Mouse (Mus musculus): ENCODE measurements around the gene Fam45a.

The Fam45a gene

DNA sequence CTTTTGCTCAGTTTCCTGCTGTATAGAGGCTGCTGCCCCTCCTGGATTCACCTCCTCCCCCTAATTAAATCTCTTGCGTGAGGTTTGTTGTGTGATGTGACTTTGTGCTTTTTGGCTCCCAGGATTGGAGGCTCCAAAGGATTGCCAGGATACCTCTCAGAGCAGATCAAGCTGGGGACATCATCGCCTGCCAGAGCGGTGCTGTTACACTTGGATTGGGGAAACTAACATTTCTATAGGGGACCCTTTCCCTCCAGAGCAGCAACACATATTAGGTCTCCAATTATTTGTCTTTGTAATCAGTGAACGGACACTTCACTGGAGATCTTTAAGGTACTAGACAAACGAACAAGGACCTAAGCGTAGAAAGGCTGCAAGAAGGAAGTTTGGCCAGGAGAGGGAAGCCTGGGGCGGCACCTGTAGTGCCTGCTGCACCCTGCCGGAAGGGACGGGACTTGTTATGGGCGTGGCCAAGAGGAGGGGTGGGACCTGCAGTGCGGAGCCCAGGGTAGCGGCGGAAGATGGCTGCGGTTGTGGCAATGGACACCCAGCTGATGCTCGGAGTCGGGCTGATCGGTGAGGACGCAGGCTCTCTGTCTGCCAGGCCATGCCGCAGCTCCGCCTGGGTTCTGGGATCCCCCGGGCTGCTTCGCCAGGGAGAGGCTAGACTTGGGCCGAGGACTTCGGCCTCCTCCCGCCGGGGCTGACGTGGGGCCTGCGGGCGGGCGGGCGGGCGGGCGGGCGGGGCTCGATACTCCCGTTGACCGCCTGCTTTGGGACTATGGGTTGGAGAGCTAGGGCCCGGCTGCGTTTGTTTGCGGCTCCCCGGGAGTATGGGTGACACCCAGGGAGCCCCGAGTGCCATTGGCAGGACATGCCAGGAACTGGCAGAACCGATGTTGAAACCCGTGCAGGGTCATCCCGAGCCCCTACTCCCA is at the start of gene Fam45a:
Fam45a (plus strand) TSS at position 488 of the 938 bp plus-strand sequence.
- peak; percentile 91 for DNase-seq (ENCODE audit: low read depth, low spot score)

DNA sequence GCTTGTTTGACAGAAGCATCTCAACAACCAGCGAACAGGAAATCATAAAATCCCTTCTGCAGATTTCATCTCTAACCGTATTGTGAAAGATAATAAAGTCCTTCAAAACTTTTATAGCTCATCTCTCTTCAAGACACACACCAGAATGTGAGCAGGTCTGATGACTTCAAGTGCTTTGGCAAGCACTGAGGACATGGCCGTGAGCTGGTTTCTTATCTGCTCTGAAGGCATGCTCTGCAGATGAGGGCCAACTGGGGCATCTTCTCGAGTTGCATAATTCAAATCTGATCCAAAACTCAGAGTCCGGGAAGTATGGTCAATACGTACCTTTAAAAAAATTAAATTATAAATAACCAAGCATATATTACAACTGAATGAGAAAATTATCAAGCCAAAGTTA is 38.0 kb upstream of the Fam45a start:
- no peak for DNase-seq (ENCODE audit: low read depth, low spot score)

- no peak for DNase-seq (ENCODE audit: low read depth, low spot score)
Observed at GRCm38 (mm10) chr19:60782034-60782433, 29.4 kb upstream of the Fam45a start.

DNA sequence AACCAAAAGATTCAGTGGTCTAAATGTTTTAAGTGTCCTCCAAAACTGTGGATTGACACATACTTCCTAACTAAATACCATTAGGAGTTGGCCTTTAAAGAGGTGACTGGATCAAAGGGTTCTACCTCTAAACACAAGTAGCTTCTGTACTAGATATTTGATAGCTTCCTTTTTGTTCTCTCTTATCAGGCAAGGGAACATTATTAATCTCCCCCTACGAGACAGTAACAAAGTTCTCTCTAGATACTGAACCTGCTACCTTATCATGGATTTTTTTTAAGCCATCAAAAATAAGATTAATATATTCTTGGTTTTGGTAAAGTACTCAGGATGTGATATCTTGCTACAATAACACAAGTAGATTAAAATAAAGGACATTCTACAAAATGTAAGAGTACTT is 26.7 kb upstream of the Fam45a start:
- DNase-seq (ENCODE audit: low read depth, low spot score): no peak

DNA sequence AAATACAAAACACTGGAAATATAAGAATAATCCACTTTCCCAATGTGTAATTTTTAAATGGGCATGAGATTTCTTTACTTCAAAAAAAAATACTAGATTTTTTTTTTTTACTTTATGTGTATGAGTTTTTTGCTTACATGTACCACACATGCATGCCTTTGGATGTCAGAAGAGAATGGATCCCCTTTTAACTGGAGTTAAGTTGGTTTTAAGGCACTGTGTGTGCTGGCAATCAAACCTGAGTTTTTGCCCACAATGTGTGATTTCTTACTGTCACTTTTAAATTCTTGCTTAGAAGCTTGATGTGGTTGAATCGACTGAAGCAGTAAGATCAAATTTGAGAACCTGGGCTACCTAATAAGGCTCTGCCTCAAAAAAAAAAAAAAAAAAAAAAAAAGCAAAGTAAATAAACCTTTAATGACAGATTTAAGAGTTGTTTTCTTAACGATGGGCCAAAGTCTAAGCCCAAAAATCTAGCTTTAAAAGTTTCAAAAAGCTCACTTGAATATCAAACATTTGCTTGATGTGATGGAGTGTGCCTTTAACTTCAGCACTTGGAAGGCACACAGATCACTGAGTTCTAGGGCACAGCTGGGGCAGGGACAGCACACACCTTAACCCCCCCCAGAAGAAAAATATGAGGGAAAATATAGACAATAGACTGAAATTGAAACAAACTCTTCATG is 23.8 kb upstream of the Fam45a start:
- no peak for DNase-seq (ENCODE audit: low read depth, low spot score)

GRCm38 (mm10) chr19:60788214-60788960 is 23.0 kb upstream of the Fam45a start:
- DNase-seq (ENCODE audit: low read depth, low spot score): no peak

DNA sequence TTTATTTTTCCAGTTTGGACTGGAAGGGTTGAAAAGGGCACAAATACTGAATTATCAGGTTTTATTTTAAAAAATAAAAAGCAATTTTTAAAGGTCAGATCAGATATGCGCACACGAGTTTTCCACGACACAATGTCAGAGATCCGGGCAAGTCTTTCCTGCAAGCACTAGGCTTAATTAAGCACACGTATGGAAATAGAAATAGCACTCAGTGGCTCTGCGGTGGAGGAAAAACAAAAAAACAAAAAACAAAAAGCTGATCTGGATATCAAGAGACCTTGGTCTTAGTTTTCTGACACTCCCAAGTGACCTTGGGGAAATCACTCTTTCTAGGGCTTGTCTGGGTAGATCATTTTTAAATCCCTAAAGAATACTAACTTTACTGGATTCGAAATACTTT is 21.9 kb upstream of the Fam45a start:
- DNase-seq (ENCODE audit: low read depth, low spot score): no peak

- no peak for DNase-seq (ENCODE audit: low read depth, low spot score)
Observed at GRCm38 (mm10) chr19:60789919-60790506, 21.4 kb upstream of the Fam45a start.

- DNase-seq (ENCODE audit: low read depth, low spot score): peak; percentile 87
Observed at GRCm38 (mm10) chr19:60790551-60791161, 20.7 kb upstream of the Fam45a start, which contains the start of gene Eif3a. Eif3a (minus strand) TSS chr19:60790658.

DNA sequence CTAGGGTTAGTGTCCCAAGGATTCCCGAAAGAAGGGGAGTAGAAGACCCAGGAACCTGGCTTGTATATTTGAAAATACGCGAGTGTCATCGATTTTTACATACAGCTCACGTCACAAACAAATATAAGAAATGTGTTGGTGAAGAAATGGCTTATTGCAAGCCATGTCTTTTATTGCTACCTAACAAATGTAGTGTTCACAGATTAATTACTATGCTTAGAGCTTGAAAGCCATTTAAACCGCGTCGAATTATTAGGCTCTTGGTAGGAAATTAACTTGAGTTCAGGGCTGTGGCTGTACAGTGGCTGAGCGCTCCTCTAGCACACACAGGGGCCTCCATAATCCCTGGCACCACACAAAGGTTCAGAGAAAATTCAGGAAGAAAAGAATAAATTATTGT is 20.2 kb upstream of the Fam45a start:
- no peak for DNase-seq (ENCODE audit: low read depth, low spot score)

- no peak for DNase-seq (ENCODE audit: low read depth, low spot score)
Observed at GRCm38 (mm10) chr19:60793170-60793707, 18.1 kb upstream of the Fam45a start.

DNA sequence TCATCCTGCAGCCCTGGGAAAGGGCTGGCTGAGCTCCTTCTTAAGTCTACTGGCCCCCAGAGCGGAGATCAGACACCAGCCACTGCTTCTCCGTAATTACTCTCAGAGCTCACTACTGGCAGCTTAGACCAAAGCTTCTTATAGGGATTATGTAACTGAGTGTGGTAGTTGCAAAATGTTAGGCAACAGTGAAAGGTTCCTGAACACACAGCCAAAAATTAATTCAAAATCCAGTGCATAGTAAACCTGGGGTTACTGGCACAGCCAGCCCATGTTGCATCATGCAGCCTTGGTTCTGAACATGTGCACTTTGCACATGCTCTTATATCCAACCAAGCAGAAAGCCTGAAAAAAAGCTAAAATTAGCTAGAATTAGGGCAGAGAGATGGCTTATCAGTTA is 16.1 kb upstream of the Fam45a start:
- no peak for DNase-seq (ENCODE audit: low read depth, low spot score)

GRCm38 (mm10) chr19:60797415-60797814 is 14.0 kb upstream of the Fam45a start:
- DNase-seq (ENCODE audit: low read depth, low spot score): no peak

DNA sequence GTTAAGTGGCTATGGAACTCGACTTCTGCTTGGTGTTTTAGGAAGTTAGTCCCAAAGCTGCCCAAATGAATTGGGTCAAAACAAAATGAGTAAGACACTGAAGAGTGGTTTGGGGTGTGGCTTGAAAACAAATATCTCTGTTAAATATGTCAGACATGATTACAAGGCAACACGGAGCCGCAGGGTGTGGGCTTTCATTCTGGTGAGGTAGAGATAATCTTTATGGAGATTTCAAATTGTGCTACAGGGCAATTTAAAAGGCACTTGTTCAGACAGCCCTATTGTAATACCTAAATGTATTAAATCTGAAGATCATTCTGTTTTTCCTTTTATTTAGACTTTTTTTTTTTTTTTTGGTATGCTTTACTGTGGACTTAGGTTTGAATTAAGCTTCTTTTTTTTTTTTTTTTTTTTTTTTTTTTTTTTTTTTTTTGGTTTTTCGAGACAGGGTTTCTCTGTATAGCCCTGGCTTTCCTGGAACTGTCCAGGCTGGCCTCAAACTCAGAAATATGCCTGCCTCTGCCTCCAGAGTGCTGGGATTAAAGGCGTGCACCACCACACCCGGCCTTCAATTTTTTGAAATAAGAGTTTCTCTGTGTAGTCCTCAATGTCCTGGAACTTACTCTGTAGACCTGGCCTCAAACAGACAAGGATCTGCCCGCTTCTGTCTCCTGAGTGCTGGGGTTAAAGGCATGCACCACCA is 11.4 kb upstream of the Fam45a start:
- peak; percentile 72 for DNase-seq (ENCODE audit: low read depth, low spot score)

DNA sequence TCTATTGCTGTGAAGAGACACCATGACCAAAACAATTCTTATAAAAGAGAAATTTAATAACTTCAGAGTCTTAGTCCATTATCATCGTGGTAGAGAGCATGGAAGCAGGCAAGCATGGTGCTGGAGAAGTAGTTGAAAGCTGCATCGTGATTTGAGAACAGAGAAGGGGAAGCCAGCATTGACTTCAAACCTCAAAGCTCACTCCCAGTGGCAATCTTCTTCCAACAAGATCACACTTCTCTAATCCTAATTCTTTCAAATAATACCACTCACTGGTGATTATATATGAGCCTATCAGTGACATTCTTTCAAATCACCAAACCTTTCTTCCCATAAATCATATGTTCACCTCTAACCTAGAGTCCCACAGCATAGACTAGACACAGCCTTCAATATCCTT is 6.5 kb upstream of the Fam45a start:
- DNase-seq (ENCODE audit: low read depth, low spot score): no peak

GRCm38 (mm10) chr19:60809927-60810326 is 1.5 kb upstream of the Fam45a start:
- DNase-seq (ENCODE audit: low read depth, low spot score): no peak

DNA sequence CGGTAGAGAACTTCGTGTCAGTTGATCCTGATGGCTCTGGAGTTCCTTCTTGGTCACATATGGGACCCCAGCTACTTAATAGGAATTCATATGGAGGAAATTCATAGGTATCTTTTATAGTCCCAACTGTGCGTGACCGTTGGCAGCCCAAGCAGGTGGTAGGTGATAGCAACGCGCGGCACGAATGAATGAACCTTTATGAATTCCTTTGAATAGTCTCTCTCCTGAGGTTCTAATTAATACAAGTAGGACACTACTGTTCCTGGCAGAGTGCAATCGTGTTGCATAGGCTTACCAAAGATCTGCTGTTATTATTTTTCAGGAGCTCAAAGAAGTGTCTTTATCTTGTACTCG is 628 bp downstream of the Fam45a start:
- DNase-seq (ENCODE audit: low read depth, low spot score): no peak

DNA sequence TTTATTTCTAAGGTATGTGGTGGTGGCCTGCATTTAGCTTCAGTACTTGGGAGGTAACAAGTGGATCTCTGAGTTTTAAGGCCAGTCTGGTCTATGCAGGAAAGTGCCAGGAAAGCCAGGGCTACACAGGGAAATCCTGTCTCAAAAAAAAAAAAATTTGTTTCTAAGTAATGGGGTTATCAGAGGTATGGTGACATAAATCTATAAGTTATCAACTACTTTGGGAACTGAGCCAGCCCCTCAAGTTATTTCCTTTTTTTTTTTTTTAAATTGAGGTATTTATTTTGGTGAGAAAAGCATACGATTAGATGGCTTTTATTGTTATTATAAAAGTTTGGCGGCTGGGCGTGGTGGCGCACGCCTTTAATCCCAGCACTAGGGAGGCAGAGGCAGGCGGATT is 1.7 kb downstream of the Fam45a start:
- DNase-seq (ENCODE audit: low read depth, low spot score): no peak

DNA sequence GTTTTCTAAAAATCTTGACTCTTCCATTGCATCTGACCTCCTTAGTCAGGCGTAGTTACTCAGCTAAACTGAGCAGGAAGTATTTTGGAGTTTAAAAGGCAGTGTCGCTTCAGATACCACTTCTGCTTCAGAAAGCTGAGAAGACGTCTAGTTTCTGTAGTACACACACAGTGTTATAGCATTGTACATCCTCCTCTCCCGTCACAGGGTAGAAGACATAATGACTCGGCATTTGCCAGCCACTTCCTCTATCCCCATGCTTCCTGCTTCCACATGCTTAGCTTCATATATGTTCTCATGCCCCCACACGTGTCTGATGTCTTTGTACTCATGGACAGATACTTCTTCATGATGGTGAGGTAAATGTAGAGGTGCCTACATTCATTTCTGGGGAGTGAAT is 7.3 kb downstream of the Fam45a start:
- no peak for DNase-seq (ENCODE audit: low read depth, low spot score)

- peak; percentile 72 for DNase-seq (ENCODE audit: low read depth, low spot score)
Observed at GRCm38 (mm10) chr19:60837747-60838146, 26.4 kb downstream of the Fam45a start.
